ENCODE assay signal across 1 mouse cellular context in the genomic region with DNA sequence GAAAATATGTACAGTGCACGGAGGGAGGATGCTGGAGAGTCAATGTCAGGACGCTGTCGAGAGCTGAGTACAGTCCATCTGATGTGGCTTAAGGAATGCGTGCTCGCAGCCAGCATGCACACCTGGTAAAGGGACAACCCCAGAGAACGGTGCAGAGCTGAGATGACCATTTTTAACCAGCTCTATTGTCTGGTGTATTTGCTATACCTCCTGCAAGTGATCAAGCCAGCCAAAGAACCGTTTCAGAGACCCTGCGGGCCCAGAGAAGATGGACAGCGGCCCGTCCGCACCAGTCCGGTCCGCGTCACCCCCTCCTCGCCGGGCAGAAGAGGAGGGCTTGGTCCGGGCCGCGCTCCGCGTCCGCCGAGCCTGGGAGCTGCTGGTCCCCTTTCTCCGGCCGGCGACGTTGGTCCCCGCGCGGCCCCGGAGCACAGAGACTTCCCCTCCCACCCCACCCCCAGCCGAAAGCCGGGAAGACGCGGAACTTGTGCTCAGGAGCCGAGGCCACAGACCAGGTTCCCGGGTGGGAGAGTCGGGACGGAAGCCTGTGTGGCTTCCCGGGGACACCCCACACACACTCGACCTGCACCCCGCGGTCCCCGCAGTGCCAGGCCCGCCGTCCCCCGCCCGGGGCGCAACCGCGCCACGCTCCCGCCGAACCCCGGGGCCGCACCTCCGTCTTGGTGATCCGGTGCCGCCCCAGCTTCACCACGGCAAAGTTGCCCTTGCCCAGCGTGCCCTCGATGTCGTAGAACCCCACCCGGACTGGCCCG.
TF ChIP-seq lines count a peak whose summit lies in the region.

No protein-coding gene starts in this region.

TF ChIP-seq in MEL, 35 proteins besides CTCF, POLR2A, EP300 and RAD21:
- TF ChIP-seq USF2 (IDR thresholded peaks at IDR 0.05; ENCODE audit: borderline replicate concordance in 1 of 2, insufficient read depth in 1 of 2, low read depth in 1 of 2, low read length in 2 of 2) (no peak), MEF2A (IDR thresholded peaks at IDR 0.05; ENCODE audit: extremely low read depth, insufficient replicate concordance, low read depth, low read length, poor library complexity, severe bottlenecking) (no peak), TCF12 (IDR thresholded peaks at IDR 0.05; ENCODE audit: low read depth, low read length) (no peak), MAX (IDR thresholded peaks at IDR 0.05; ENCODE audit: low read length) (no peak), ELF1 (IDR thresholded peaks at IDR 0.05; ENCODE audit: low read depth, low read length) (no peak), SIN3A (IDR thresholded peaks at IDR 0.05; ENCODE audit: low read length) (peak; percentile 49; the same call in 1 of the 2 replicates), ETS1 (IDR thresholded peaks at IDR 0.05; ENCODE audit: low read depth, low read length) (0 out of 2 replicates have a peak, but pooled peaks have one; percentile 4), GATA1 (IDR thresholded peaks at IDR 0.05; ENCODE audit: low read depth, low read length) (no peak), SMC3 (IDR thresholded peaks at IDR 0.05; ENCODE audit: low read depth, low read length) (no peak), MXI1 (IDR thresholded peaks at IDR 0.05; ENCODE audit: low read depth, low read length) (peak; percentile 23; the same call in 1 of the 2 replicates), BHLHE40 (IDR thresholded peaks at IDR 0.05; ENCODE audit: borderline replicate concordance, low read depth, low read length) (no peak), MAZ (IDR thresholded peaks at IDR 0.05; ENCODE audit: low read depth, low read length) (no peak), MAFK (IDR thresholded peaks at IDR 0.05; ENCODE audit: borderline replicate concordance, low read depth, low read length) (no peak), CHD2 (IDR thresholded peaks at IDR 0.05; ENCODE audit: low read length) (no peak), TAL1 (IDR thresholded peaks at IDR 0.05; ENCODE audit: low read length) (no peak), TBP (IDR thresholded peaks at IDR 0.05; ENCODE audit: low read depth, low read length) (no peak), CHD1 (IDR thresholded peaks at IDR 0.05; ENCODE audit: low read depth, low read length) (no peak), POLR2AphosphoS2 (IDR thresholded peaks at IDR 0.05; ENCODE audit: low read length) (no peak), KAT2A (conservative IDR thresholded peaks at IDR 0.05; ENCODE audit: low read depth, low read length) (no peak), JUND (IDR thresholded peaks at IDR 0.05; ENCODE audit: low read depth, low read length) (no peak), USF1 (IDR thresholded peaks at IDR 0.05; ENCODE audit: low read depth, low read length) (no peak), POLR2AphosphoS5 (IDR thresholded peaks at IDR 0.05; ENCODE audit: borderline replicate concordance, low read depth, low read length) (no peak), E2F4 (IDR thresholded peaks at IDR 0.05; ENCODE audit: borderline replicate concordance, low read depth, low read length) (no peak)
